Mouse (Mus musculus) left cerebral cortex, postnatal 4 days (tissue): Measurements from ENCODE around the gene Vps11. TPM values are rescaled to one million over a fixed set of nuclear protein-coding genes. Genes with fewer than 3 reads are reported as not detected.
A peak's percentile ranks its signal among the peaks of the same experiment; 100 is the strongest.
"Not testable (repeated sequence)": the region's sequence is repeated elsewhere in the genome, so short reads cannot be mapped to it uniquely, and the experiment has no call there.

Source experiments
- DNase-seq: peaks from one replicate; pipeline ENCODE4 v3.0.0-alpha.2; 2022
- intact Hi-C: fragments of 180-260 bp; cut with DNase I; formaldehyde crosslinking; loops from one replicate; pipeline ENCODE4 v1.15.1; 2025
- total RNA-seq, 2 experiments: library from RNA; stranded (reverse); gene quantifications; 2 replicates each; pipeline ENCODE4 v1.2.3; 2021

Vps11 gene
- total RNA-seq, 2 experiments from 2014 or later: 39.5 to 45.9 TPM

- DNase-seq: no peak
- intact Hi-C loops: no loop called here
Observed at GRCm38 (mm10) chr9:44378153-44378730, 16.8 kb upstream of the Vps11 start.

GRCm38 (mm10) chr9:44377335-44377734 lies 15.9 kb upstream of the Vps11 start:
- intact Hi-C loops: not testable (repeated sequence)

GRCm38 (mm10) chr9:44376141-44376540 lies 14.7 kb upstream of the Vps11 start:
- no peak for DNase-seq
- intact Hi-C loops: no loop called here

More at GRCm38 (mm10) chr9:44377335-44377734, 15.9 kb upstream of the Vps11 start:
- DNase-seq: not testable (repeated sequence)

- intact Hi-C loops: no loop called here
- no peak for DNase-seq
Observed at GRCm38 (mm10) chr9:44373386-44373785, 11.9 kb upstream of the Vps11 start.

- DNase-seq: no peak
- intact Hi-C loops: no loop called here
Observed at GRCm38 (mm10) chr9:44364480-44364879, 3.0 kb upstream of the Vps11 start.

GRCm38 (mm10) chr9:44361931-44362330 lies 461 bp upstream of the Vps11 start:
- intact Hi-C loops, DNase-seq: not testable (repeated sequence)

- DNase-seq: no peak
- intact Hi-C loops: no loop called here
Observed at GRCm38 (mm10) chr9:44357207-44357606, 4.3 kb downstream of the Vps11 start.

GRCm38 (mm10) chr9:44353142-44353541 lies 8.3 kb downstream of the Vps11 start:
- no peak for DNase-seq
- intact Hi-C loops: no loop called here

GRCm38 (mm10) chr9:44352337-44352736 lies 9.1 kb downstream of the Vps11 start:
- DNase-seq: no peak
- intact Hi-C loops: no loop called here

- DNase-seq: no peak
- intact Hi-C loops: no loop called here
Observed at GRCm38 (mm10) chr9:44351396-44351795, 10.1 kb downstream of the Vps11 start.

GRCm38 (mm10) chr9:44348546-44348945 lies 12.9 kb downstream of the Vps11 start:
- intact Hi-C loops: no loop called here
- DNase-seq: no peak

GRCm38 (mm10) chr9:44347621-44348020 lies 13.8 kb downstream of the Vps11 start:
- intact Hi-C loops: no loop called here
- DNase-seq: no peak

GRCm38 (mm10) chr9:44347166-44347565 lies 14.3 kb downstream of the Vps11 start:
- DNase-seq: no peak
- intact Hi-C loops: no loop called here

GRCm38 (mm10) chr9:44345570-44346433 lies 15.7 kb downstream of the Vps11 start:
- no peak for DNase-seq
- intact Hi-C loops: no loop called here

GRCm38 (mm10) chr9:44343781-44344421 lies 17.6 kb downstream of the Vps11 start, which contains the start of gene Hmbs:
TSS of gene Hmbs (minus strand) at chr9:44344228.
- intact Hi-C loops: no loop called here

GRCm38 (mm10) chr9:44343290-44343689 lies 18.2 kb downstream of the Vps11 start:
- no peak for DNase-seq
- intact Hi-C loops: no loop called here

More at GRCm38 (mm10) chr9:44343781-44344421, 17.6 kb downstream of the Vps11 start, which contains the start of gene Hmbs:
- DNase-seq: peak; percentile 86

- no peak for DNase-seq
- intact Hi-C loops: no loop called here
Observed at GRCm38 (mm10) chr9:44342605-44343004, 18.9 kb downstream of the Vps11 start.

GRCm38 (mm10) chr9:44342173-44342572 lies 19.3 kb downstream of the Vps11 start:
- intact Hi-C loops: no loop called here
- DNase-seq: no peak

GRCm38 (mm10) chr9:44341487-44341886 lies 20.0 kb downstream of the Vps11 start:
- DNase-seq: no peak
- intact Hi-C loops: no loop called here

- no peak for DNase-seq
- intact Hi-C loops: no loop called here
Observed at GRCm38 (mm10) chr9:44338574-44338973, 22.9 kb downstream of the Vps11 start.

- no peak for DNase-seq
- intact Hi-C loops: no loop called here
Observed at GRCm38 (mm10) chr9:44337436-44338169, 23.9 kb downstream of the Vps11 start.
